Mouse (Mus musculus) erythroblast, embryonic 14.5 days (primary cell): ENCODE data around the gene Egflam. TPM values are rescaled to one million over a fixed set of nuclear protein-coding genes. Genes with fewer than 3 reads are reported as not detected.

Source experiments
- H3K27me3 ChIP-seq: 2 replicates; pipeline ENCODE4 v1.6.1; 2012; ENCODE audit warnings: inconsistent platforms; ENCODE audit not compliant: control insufficient read depth
- H3K36me3 ChIP-seq: 2 replicates; pipeline ENCODE4 v1.6.1; 2012; ENCODE audit warnings: mild to moderate bottlenecking, inconsistent platforms; ENCODE audit not compliant: control insufficient read depth
- H3K4me1 ChIP-seq: 2 replicates; pipeline ENCODE4 v1.6.1; 2012; ENCODE audit warnings: inconsistent platforms; ENCODE audit not compliant: control insufficient read depth
- H3K4me3 ChIP-seq: replicated peaks from 2 replicates; pipeline ENCODE3; 2012; ENCODE audit warnings: moderate library complexity, mild to moderate bottlenecking, inconsistent platforms
- H3K9me3 ChIP-seq: 2 replicates; pipeline ENCODE4 v1.6.1; 2012; ENCODE audit warnings: low read length, inconsistent platforms, mixed read lengths; ENCODE audit not compliant: control insufficient read depth
- GATA1 ChIP-seq: IDR thresholded peaks from 2 replicates; pipeline ENCODE4 v1.6.1; 2012; ENCODE audit warnings: low read length, inconsistent platforms, mixed read lengths
- TAL1 ChIP-seq: IDR thresholded peaks from 3 replicates; pipeline ENCODE4 v1.6.1; 2012; ENCODE audit warnings: low read length, inconsistent platforms, mixed read lengths
- polyA plus RNA-seq: library from polyadenylated mRNA; stranded (reverse); fragments of >175 nt; gene quantifications from 2 replicates; pipeline ENCODE4 v1.2.3, GENCODE M21; 2012

Gene Egflam
- polyA plus RNA-seq, 1 experiment: not detected

GRCm38 (mm10) chr15:7172875-7173274 lies 225.3 kb downstream of the Egflam start:
- TF ChIP-seq GATA1 (no peak), TAL1 (no peak)
- H3K9me3 ChIP-seq: no peaks in the 10 kb centered on the region
- H3K4me1 ChIP-seq: no peaks in the 10 kb centered on the region
- no peaks in the 10 kb centered on the region for H3K27me3 ChIP-seq
- H3K4me3 ChIP-seq: no peak overlapping the region
- peaks cover 2% of the 10 kb centered on the region; the same call in 1 of the 2 replicates for H3K36me3 ChIP-seq

- TF ChIP-seq GATA1: no peak
- TF ChIP-seq TAL1: no peak
- H3K4me1 ChIP-seq: no peaks in the 10 kb centered on the region
- no peaks in the 10 kb centered on the region for H3K27me3 ChIP-seq
- H3K4me3 ChIP-seq: no peak overlapping the region
- H3K36me3 ChIP-seq: peaks cover 4% of the 10 kb centered on the region; the same call in 1 of the 2 replicates
- no peaks in the 10 kb centered on the region for H3K9me3 ChIP-seq
These were observed 230.2 kb downstream of the Egflam start for GRCm38 (mm10) chr15:7167906-7168532.

GRCm38 (mm10) chr15:7167238-7167905 lies 230.8 kb downstream of the Egflam start:
- Histone ChIP-seq H3K9me3 (no peaks in the 10 kb centered on the region), H3K4me3 (no peak overlapping the region), H3K27me3 (no peaks in the 10 kb centered on the region), H3K36me3 (peaks cover 4% of the 10 kb centered on the region; the same call in 1 of the 2 replicates), H3K4me1 (no peaks in the 10 kb centered on the region)
- no peak for TF ChIP-seq TAL1
- TF ChIP-seq GATA1: no peak

GRCm38 (mm10) chr15:7166735-7167134 lies 231.5 kb downstream of the Egflam start:
- H3K36me3 ChIP-seq: peaks cover 4% of the 10 kb centered on the region; the same call in 1 of the 2 replicates
- H3K4me1 ChIP-seq: no peaks in the 10 kb centered on the region
- no peak overlapping the region for H3K4me3 ChIP-seq
- H3K27me3 ChIP-seq: no peaks in the 10 kb centered on the region
- H3K9me3 ChIP-seq: no peaks in the 10 kb centered on the region
- no peak for TF ChIP-seq TAL1
- TF ChIP-seq GATA1: no peak

- H3K27me3 ChIP-seq: no peaks in the 10 kb centered on the region
- no peaks in the 10 kb centered on the region for H3K4me1 ChIP-seq
- peaks cover 4% of the 10 kb centered on the region for H3K9me3 ChIP-seq
- TF ChIP-seq GATA1 (no peak), TAL1 (no peak)
- no peak overlapping the region for H3K4me3 ChIP-seq
- H3K36me3 ChIP-seq: peaks cover 11% of the 10 kb centered on the region; the same call in 1 of the 2 replicates
These were observed 234.3 kb downstream of the Egflam start for GRCm38 (mm10) chr15:7163851-7164250.

GRCm38 (mm10) chr15:7160321-7160720 lies 237.9 kb downstream of the Egflam start:
- Histone ChIP-seq H3K9me3 (peaks cover 4% of the 10 kb centered on the region), H3K27me3 (no peaks in the 10 kb centered on the region), H3K4me3 (no peak overlapping the region), H3K36me3 (peaks cover 10% of the 10 kb centered on the region; the same call in 1 of the 2 replicates), H3K4me1 (no peaks in the 10 kb centered on the region)
- TF ChIP-seq GATA1 (no peak), TAL1 (no peak)

GRCm38 (mm10) chr15:7159869-7160268 lies 238.3 kb downstream of the Egflam start:
- H3K4me3 ChIP-seq: no peak overlapping the region
- H3K27me3 ChIP-seq: no peaks in the 10 kb centered on the region
- no peak for TF ChIP-seq TAL1
- TF ChIP-seq GATA1: no peak
- H3K36me3 ChIP-seq: peaks cover 9% of the 10 kb centered on the region; the same call in 1 of the 2 replicates
- H3K4me1 ChIP-seq: no peaks in the 10 kb centered on the region
- peaks cover 4% of the 10 kb centered on the region for H3K9me3 ChIP-seq

- Histone ChIP-seq H3K36me3 (peaks cover 8% of the 10 kb centered on the region; the same call in 1 of the 2 replicates), H3K27me3 (no peaks in the 10 kb centered on the region), H3K9me3 (peaks cover 4% of the 10 kb centered on the region), H3K4me1 (no peaks in the 10 kb centered on the region), H3K4me3 (no peak overlapping the region)
- TF ChIP-seq GATA1: no peak
These were observed 240.5 kb downstream of the Egflam start for GRCm38 (mm10) chr15:7157658-7158057.
